Mouse (Mus musculus) CH12F3 (cell line): Measurements from ENCODE around the gene Sf3b1.
"Not testable (repeated sequence)": the region's sequence is repeated elsewhere in the genome, so short reads cannot be mapped to it uniquely, and the experiment has no call there.

Experiments used
- in situ Hi-C: fragments of 300-500 bp; cut with MboI; formaldehyde crosslinking; loops from 2 replicates; pipeline ENCODE4 v1.14.3; 2020; ENCODE audit warnings: low sequenced_read_pairs

The Sf3b1 gene

DNA sequence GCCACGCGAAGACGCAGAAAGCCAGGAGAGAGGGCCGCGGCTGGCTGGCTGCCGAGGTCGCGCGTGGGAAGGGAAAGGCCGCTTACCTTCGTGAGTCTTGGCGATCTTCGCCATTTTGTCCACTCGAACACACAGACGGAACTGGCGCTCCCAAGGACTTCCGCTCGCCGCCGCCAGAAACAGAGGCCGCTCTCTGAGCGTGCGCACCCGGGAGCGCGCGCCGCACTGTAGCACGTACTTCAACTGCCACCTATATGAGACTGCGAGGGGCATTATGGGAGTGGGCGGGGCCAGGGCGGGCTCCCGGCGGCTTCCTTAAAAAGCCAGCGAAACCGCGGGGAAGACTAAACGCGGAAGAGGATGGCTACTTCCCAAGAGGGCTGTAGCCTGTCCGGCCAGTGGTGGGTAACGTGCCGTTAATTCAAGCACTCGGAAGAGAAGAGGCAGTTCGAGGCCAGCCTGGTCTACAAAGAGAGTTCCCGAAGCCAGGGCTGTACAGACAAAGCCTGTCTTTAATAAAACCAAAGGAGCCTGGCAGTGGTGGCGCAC, at the start of gene Sf3b1:
Gene Sf3b1, minus strand, starts transcription at position 229 of the 549 bp plus-strand sequence.
- in situ Hi-C loops: no loop called here

DNA sequence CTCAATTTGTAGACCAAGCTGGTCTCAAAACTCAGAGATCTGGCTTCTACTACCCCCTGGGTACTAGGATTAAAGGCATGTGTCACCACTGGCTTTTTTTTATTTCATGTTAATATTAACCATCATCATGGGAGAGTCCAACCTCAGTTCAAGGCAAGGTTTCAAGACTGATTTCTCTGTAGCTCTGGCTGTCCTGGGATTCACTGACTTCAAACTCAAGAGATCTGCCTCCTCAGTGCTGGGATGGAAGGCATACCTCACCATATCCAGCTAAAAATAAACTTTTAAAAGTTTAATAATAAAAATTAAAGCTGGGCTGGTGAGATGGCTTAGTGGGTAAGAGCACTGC, 49.1 kb upstream of the Sf3b1 start:
- in situ Hi-C loops: no loop called here

DNA sequence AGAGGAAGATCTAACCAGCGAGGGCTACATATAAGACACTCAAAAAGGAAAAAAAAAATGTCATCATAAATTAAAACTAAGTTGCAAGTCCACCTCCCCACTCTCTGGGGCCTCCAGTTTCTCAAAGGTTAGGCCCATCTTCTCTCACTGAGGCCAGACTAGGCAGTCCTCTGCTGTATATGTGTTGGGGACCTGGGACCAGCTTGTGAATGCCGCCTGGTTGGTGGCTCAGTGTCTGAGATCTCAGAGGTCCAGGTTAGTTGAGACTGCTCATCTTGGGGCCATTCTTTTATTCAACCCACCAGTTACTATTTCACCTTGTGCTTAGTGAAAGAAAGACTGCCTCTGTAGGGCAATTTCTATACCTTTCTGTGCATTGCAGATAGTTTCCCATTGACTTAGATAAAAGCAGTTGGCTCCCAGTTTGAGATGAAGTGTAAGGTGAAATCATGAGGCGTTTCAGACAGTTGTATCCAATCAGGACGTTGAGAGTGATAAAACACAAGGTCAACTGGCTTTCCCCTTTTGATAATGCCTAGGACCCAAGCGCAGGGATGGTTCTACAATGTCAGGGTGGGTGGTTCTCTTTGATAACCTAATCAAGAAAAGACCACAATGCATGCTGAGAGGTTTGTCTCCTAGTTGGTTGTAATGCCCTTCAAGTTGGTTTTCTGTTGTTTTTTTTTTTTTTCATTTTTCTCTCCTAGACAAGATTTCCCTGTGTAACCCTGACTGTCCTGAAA, 48.5 kb upstream of the Sf3b1 start:
- in situ Hi-C loops: no loop called here

DNA sequence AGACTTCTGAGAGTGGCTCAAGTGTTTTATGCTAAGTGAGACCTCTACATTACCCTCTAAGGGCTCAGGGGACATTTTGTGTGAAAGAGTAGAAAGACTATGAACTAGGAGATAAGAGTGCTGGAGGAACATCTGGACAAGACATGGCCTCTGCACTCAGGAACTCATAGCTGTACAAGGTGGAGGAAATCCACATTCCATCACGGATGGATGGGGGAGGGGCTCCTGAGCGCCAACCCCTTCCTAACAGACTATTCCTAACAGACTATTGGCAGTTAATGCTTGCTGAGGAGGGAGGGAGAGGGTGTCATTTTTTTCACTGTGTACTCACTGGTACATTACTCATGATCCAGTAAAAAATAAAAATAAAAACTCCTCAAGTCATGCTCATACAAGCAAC, 47.5 kb upstream of the Sf3b1 start:
- in situ Hi-C loops: no loop called here

DNA sequence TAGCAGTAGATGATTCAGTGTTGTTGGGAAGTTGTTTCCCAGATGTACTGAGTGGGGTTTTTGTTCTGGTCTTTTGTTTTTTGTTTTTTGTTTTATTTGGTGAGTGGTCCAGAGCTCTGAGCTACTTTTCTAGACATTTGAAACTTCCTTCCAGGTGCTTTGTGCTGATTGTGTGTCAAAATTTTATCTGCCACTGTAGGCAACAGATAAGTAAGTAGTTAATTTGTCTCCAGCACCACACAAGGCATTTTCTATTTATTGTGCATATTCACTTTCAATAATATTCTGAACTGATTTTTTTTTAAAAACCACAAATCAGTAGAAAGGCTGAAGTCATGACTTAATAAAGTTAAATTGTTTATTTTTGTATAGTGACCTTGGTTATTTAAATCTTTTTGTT, 45.0 kb upstream of the Sf3b1 start:
- in situ Hi-C loops: not testable (repeated sequence)

DNA sequence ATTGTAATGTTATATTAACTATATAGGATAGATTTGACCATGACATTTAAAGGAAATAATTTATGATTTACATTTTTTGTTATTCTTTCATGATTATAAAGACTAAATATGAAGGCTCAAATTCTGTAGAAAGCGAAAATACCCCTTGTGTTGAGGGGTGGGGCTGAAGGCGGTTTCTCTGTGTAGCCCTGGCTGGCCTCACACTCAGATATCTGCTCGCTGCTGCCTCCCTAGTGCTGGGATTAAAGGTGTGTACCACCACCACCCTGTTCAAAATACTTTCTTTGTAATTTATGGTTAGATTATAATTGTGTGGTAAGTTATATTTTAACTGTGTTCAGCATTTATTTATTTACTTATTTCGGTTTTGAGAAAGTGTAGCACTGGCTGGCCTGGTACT, 34.5 kb upstream of the Sf3b1 start:
- in situ Hi-C loops: no loop called here

DNA sequence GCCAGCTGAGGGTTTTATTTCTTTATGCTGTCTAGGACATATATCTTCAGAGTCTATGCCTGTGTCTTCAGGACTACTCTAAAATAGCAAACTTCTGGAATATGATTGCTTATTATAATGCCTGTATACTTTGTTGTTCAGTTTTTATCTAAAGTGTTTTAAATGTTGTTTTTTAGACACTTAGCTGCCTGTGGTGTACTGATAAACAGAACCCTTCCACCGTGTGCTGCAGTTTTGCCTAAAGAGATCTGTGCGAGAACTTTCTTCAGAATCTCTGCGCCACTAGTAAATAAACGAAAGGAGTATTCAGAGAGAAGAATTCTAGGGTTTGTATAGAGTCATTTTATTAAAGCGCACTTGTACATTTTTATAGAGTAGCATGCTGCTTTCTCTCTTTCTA, 33.8 kb upstream of the Sf3b1 start:
- in situ Hi-C loops: no loop called here

DNA sequence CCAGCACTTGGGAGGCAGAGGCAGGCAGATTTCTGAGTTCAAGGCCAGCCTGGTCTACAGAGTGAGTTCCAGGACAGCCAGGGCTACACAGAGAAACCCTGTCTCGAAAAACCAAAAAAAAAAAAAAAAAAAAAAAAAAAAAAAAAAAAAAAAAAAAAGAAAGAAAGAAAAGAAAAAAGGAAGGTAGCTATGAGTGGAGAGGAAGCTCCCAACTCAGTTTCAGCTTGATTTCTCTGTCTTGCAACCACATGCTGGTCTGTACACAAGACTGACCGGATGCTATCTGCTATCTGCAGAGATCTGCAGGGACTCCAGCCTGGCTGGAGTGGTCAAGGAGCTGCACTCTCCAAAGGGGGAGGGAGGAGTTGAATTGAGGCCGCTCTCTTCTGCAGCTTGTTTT, 31.1 kb upstream of the Sf3b1 start:
- in situ Hi-C loops: not testable (repeated sequence)

DNA sequence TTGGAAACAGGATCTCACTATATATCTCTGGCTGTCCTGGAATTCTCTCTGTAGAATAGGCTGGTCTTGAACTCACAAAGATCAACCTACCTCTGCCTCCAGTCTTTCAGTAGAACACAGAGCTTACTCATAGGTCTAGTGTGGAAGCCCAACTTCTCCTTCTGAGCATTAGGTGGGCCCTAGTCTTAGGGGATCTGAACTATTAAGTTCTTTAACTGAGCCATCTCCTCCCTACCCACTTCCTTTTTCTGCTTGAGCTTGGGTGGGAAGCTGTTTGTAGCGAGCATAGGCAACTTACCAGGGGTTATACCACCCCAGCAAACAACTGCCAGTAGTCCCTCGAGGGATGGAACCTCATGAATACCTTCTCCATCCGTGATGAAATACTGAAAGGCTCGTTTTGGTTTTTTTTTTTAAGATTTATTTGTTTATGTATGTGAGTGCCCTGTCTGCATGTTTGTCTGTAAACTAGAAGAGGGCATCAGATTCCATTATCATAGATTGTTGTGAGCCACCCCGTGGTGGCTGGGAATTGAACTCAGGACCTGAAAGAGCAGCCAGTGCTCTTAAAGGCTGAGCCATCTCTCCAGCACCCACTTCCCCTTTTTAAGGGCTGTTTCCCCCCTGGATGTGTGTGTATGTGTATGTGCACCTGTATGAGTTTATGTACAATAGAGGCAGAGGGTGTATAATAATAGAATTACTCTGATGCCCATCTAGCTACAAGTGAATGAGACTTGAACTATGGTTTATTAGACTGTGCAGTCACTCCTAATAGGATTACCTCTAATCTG, 28.2 kb upstream of the Sf3b1 start:
- in situ Hi-C loops: no loop called here

DNA sequence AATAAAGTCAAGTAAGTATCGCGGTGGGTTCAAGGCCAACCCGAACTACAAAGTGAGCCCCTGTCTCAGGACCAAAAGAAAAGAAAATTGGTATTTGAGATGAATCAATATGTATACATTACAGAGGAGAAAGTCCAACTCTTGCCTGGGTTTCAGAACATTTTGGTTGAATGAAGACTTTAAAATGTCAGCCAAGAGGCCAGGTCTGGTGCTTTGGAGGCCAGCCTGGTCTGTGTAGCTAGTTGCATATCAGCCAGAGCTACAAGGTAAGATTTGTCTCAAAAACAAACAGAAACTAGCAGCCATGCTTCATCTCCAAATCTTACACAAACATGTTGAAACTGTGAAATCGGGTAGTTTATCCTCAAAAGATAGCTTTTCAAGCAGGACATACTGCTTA, 26.3 kb upstream of the Sf3b1 start:
- in situ Hi-C loops: no loop called here

DNA sequence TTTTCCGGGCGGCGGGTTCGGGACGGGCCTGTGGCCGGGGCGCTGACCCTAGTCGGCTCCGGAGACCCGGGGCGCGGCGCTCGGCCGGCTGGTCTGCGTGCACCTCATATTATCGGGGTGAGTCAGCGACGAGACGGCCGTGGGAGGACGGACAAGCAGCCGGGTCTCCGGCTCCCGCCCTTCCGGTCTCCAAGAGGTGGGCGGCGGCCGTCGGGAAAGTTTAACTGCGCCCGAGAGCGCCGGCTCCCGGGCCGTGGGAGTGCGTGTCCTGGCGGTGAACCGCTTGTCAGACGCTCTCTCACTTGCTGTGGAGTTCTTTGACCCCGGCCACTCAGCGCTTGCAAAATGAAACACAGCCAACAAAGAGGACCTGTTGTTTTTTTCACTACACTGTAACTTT, 25.7 kb upstream of the Sf3b1 start:
- in situ Hi-C loops: no loop called here

DNA sequence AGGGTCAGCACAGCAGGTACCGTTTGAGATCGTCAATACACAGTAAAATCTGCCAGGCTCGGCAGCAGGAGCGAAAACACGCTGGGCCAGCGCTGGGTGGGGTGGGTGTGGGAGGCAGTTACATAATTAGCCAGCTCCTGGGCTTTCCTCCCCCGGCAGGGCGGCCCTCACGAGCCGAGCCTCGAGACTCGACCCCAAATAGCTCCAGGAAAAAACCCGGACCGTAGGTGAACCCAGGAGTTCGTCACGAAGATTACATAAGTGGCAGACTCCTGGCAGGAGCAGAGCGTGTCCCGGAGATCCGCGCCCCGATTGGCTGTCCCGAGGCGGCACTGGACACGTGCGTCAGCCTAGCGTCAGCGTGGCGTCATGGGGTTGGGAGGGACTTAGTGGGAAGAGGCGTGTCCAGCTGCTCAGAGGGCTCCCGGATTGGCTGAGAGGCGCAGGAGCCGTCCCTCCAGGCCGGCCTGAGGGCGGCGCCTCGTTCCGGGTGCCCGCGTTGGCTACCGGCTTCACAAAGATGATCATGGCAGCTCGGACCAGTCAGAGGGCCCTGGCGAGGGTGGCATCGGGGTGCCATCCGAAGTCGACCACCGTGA, 25.2 kb upstream of the Sf3b1 start, which contains the start of gene Coq10b:
Gene Coq10b, plus strand, starts transcription at position 416 of the 599 bp plus-strand sequence.
- in situ Hi-C loops: no loop called here

DNA sequence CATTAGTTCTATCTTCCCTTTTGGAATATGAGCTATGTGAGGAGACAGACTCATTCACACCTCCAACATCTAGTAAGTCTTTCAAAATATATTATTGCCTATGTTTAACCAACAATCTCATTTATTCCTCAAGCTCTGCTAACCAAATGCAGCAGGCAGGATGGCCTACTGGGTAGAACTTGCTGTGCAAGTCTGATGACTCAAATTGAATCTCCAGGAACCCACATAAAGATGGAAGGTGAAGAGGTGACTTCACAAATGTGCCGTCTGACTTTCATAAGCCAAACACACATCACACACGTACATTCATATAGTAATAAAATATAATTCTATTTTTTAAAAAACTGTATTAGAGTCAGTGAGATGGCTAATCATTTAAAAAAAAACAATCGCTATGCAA, 24.4 kb upstream of the Sf3b1 start:
- in situ Hi-C loops: no loop called here

DNA sequence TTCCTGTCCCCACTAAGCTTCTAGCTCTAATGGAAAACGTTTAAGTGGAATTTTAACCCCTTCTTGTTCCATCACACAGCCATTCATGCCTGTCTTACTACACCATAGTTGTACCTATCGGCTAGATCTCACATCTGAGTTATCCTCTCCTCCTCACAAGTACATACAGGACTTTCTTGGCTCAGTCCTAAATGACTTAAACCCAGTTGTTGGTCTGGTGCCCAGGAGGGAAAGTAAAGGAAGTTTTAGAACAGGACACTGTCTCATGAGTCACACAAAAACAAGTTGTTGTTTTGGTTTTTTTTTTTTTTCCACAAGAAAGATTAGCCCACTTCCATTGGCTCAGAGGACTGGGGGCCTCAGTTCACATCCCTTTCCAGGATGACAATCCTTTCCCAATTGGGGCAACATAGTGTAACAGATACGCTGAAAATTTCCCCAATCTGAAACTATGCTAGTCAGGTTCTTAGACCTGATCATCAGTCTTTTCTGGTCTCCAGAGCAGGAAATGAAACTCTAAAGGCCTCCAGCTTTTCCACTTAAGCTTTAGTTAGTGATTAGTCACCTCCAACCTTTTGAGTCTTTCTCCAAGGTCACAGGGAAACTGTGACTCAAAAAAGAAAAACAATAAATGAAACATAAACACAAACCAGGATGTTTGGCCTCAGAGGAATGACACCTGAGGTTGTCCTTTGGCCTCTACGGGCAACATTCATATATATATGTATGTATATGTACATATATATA, 21.7 kb upstream of the Sf3b1 start:
- in situ Hi-C loops: no loop called here

DNA sequence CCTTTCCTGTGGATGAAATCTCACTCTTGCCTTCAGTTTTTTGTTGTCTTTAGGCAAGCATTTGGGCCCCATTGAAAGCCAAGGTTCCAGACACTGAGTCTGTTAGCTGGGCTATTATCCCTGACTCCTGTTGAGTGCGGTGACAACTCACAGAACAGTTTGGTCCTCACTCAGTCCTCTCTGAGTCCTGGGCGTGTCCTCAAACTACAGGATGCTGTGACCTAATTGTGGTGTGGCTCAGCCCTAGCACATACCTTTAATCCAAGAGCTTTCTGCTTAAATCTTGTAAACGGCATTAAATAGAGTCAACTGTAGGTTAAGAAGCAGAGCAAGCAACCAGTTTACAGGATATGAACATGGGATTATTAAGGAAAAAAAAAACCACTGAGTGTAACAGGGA, 15.9 kb upstream of the Sf3b1 start:
- in situ Hi-C loops: no loop called here

DNA sequence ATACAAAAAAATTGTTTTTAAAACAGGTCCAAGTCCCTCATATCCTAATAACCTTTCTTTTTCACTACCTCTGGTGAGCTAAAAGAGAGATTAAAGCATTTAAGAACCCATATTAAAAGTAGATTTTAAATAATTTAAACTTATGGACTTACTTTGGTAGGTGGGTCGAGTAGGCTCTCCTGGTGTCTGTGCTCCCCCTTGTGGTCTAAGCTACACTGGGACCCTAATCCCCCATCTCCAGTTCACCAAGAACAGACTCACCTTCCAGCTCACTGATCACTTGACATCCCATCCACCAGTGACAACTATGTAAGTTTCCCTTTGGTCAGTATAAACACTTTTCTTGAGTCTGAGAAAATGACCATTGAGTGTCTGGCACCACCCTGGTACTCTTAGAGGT, 15.0 kb upstream of the Sf3b1 start:
- in situ Hi-C loops: no loop called here

DNA sequence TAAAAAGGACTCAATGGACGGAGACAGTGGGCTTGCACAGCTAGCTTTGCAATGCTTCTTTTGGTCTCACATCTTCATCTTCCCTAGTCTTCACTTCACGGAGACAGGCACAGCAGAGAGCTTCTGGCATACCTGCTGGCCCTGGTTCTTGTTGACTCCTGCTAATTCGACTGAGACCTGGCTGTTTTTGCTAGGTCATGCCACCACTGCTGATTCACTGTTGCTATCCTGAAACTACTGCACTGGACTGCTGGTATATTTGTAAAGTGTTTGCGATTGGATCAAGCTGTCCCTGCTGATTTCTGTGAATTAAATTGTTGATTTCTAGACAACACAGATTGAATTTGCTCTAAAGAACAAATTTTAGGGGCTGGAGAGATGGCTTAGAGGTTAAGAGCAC, 14.4 kb upstream of the Sf3b1 start:
- in situ Hi-C loops: no loop called here

DNA sequence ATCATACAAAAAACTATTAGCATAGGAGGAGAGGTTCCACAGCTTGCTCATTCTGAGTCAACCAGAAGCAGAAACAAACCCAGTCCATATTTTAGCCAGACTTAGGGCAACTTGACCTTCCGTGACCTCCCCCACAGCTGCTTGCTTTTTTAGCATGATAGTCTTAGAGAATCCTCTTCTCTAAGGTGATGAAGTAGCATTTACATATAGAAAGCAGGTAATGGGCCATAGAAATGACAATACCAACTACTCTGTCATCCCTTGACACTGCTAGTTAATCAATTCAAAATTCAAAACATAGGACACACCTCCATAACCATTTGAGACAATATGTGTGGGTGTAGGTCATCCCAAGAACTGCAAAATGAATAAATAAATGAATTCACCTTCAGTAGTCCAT, 12.7 kb upstream of the Sf3b1 start:
- in situ Hi-C loops: no loop called here

DNA sequence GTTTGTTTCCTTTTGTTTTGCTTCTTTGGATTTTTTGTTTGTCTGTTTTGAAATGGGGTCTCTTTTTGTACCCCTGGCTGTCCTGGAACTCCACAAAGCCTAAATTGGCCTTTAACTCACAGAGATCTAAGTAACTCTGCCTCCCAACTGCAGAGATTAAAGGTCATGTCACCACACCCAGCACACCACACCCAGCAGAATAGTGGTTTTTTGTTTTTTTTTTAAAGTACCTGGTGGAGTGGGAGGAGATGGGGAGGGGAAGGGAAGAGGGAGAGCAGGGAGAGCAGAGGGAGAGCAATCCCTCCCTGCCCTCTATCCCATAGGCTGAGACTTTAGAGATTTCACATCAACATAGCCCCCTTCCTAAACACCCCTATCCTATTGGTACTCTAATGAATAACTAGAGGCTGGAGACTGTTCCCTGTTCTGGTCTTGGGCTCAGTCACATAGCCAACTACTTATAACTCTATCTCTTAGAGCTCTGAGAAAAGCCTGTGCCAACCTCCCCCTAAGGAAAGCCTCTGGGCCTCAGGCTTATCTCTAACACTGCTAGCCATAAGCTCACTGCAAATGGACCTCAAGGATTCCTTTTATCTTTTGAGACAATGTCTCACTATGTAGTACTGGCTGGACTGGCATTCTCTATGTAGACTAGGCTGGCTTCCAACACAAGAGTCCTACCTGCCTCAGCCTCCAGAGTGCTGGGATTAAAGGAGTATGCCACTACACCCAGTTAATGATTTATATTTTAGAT, 3.9 kb upstream of the Sf3b1 start:
- in situ Hi-C loops: no loop called here

DNA sequence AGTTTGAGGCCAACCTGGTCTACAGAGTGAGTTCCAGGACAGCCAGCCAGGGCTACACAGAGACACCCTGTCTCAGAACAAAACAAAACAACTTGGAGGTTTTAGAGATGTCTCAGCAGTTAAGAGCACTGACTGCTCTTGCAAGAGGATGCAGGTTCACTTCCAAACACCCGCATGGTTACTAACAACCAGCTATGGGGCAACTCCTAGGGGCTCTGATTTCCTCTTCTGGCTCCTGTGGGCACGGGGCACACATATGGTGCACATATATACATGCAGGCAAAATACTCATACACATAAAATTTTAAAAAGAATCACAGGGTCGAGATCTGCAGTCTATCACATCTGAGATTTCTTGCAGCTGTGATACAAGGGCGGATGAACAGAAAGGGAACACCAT, 2.2 kb upstream of the Sf3b1 start:
- in situ Hi-C loops: no loop called here
